Mouse (Mus musculus) embryonic fibroblast, embryonic 13.5 days (primary cell): ENCODE data around the gene Myo5c.

Experiments used
- CTCF ChIP-seq: IDR thresholded peaks from 2 replicates; pipeline ENCODE4 v1.5.1; 2011; ENCODE audit warnings: mild to moderate bottlenecking, control low read depth, low read length, moderate library complexity, borderline replicate concordance; ENCODE audit not compliant: insufficient read depth
- POLR2A ChIP-seq: IDR thresholded peaks from 2 replicates; pipeline ENCODE4 v1.6.1; 2011; ENCODE audit warnings: low read depth, mild to moderate bottlenecking, control low read depth, low read length, moderate library complexity

GRCm38 (mm10) chr9:75258792-75259191 is 27.0 kb downstream of the Myo5c start:
- TF ChIP-seq CTCF: no peak
- TF ChIP-seq POLR2A: no peak
